Mouse (Mus musculus): ENCODE results near the gene Olfr322.

- no peak for TF ChIP-seq POLR2A (IDR thresholded peaks at IDR 0.05; ENCODE audit: borderline replicate concordance, extremely low read depth, low read depth, low read length)
- TF ChIP-seq CTCF (IDR thresholded peaks at IDR 0.05; ENCODE audit: insufficient read depth, low read length): no peak
Observed at GRCm38 (mm10) chr11:58680799-58681198, 22.2 kb downstream of the Olfr322 start, which contains the start of gene Olfr320.
